21 mouse cellular contexts compared by ENCODE assay signal in genomic region chr2:91117585-91118275, GRCm38 (mm10). TPM values are rescaled to one million over a fixed set of nuclear protein-coding genes. Genes with fewer than 3 reads are reported as not detected.
DNase-seq lines count a peak whose midpoint lies in the region; ATAC-seq and TF ChIP-seq lines count a peak whose summit lies in the region.
"Had no signal": no experiment of that assay in that cellular context is flagged by ENCODE, and none has a peak within 500 bp of the region (broad histone marks: within the 10 kb centered on the region; RNA-seq: fewer than 3 reads in every experiment).

Mybpc3 (plus strand) TSS chr2:91118144.

- no peaks in the 10 kb centered on the region for H3K9me3 ChIP-seq in heart, embryonic 11.5 days (replicated peaks; ENCODE audit: control insufficient read depth, low read length)
- no peaks in the 10 kb centered on the region for H3K9me3 ChIP-seq in intestine, postnatal 0 days (ENCODE audit: control insufficient read depth)
- H3K9me3 ChIP-seq: kidney, embryonic 15.5 days; limb, embryonic 13.5 days; liver, embryonic 13.5 days; midbrain, embryonic 10.5 days; stomach, embryonic 15.5 days had no signal

- ATAC-seq in heart, embryonic 11.5 days (replicated peaks; ENCODE audit: insufficient number of reproducible peaks, low FRiP score, low TSS enrichment) = no peak; the same call in 1 of the 2 replicates
- ATAC-seq in intestine, postnatal 0 days = no peak
- no peak for ATAC-seq in erythroblast, adult 5-6 weeks (replicated peaks; ENCODE audit: low FRiP score, poor library complexity, severe bottlenecking)
- ATAC-seq: forebrain, postnatal 0 days; hindbrain, embryonic 16.5 days; intestine, embryonic 16.5 days had no signal

- peak within 1 kb of the TSS; percentile 76 for H3K4me2 ChIP-seq in heart, embryonic 11.5 days
- H3K4me2 ChIP-seq in intestine, postnatal 0 days (replicated peaks; ENCODE audit: low read depth) = no peak within 1 kb of the TSS
- H3K4me2 ChIP-seq: kidney, embryonic 15.5 days; limb, embryonic 13.5 days; liver, embryonic 13.5 days; stomach, embryonic 15.5 days had no signal

- peak within 1 kb of the TSS; percentile 89 for H3K9ac ChIP-seq in heart, embryonic 11.5 days (ENCODE audit: low read depth, low read length)
- no peak within 1 kb of the TSS for H3K9ac ChIP-seq in intestine, postnatal 0 days (ENCODE audit: low read depth, low read length)
- H3K9ac ChIP-seq: forebrain, postnatal 0 days; kidney, embryonic 15.5 days; limb, embryonic 13.5 days; liver, embryonic 13.5 days; stomach, embryonic 15.5 days had no signal

- H3K27me3 ChIP-seq in thymus, adult 2 months (ENCODE audit: control insufficient read depth, insufficient read depth, low read length) = no peaks in the 10 kb centered on the region
- H3K27me3 ChIP-seq in heart, embryonic 11.5 days (ENCODE audit: control insufficient read depth, insufficient read depth, low read length) = no peaks in the 10 kb centered on the region
- no peaks in the 10 kb centered on the region; the same call in none of the 2 replicates for H3K27me3 ChIP-seq in intestine, postnatal 0 days (replicated peaks; ENCODE audit: control insufficient read depth, insufficient read depth, low read length)
- H3K27me3 ChIP-seq: stomach, embryonic 15.5 days had no signal

- no peak for TF ChIP-seq POLR2A in thymus, adult 2 months (IDR thresholded peaks at IDR 0.05; ENCODE audit: control insufficient read depth, extremely low read depth, insufficient read depth, low read length, poor library complexity)

- DNase-seq in thymus, adult 2 months = no peak
- DNase-seq in thymus, postnatal 14 days = no peak
- peak; percentile 74 to 80 for DNase-seq in heart, postnatal 10 days
- DNase-seq in left cerebral cortex, adult 18-20 months (ENCODE audit: low spot score in 2 of 2) = no peak
- DNase-seq: adrenal gland, adult 8-10 months; embryo, embryonic 11 days; forebrain, postnatal 0 days; gastrocnemius, adult 2 months; liver, embryonic 13.5 days; retina, postnatal 1 day; thymus, adult 18-20 months had no signal

- TF ChIP-seq CTCF in thymus, adult 2 months (IDR thresholded peaks at IDR 0.05; ENCODE audit: borderline replicate concordance, control insufficient read depth, extremely low read depth, insufficient read depth, low read length, poor library complexity) = no peak
- TF ChIP-seq CTCF in intestine, postnatal 0 days (IDR thresholded peaks at IDR 0.05; ENCODE audit: low read depth) = no peak

- no peaks in the 10 kb centered on the region for H3K36me3 ChIP-seq in thymus, adult 2 months (ENCODE audit: control insufficient read depth, insufficient read depth, low read length)
- H3K36me3 ChIP-seq in heart, embryonic 11.5 days (ENCODE audit: control insufficient read depth, insufficient read depth, low read length) = peaks cover 5% of the 10 kb centered on the region; the same call in 1 of the 2 replicates
- no peaks in the 10 kb centered on the region for H3K36me3 ChIP-seq in intestine, postnatal 0 days (ENCODE audit: control insufficient read depth, insufficient read depth)
- H3K36me3 ChIP-seq: kidney, embryonic 15.5 days; limb, embryonic 13.5 days; liver, embryonic 13.5 days; midbrain, embryonic 10.5 days; stomach, embryonic 15.5 days had no signal

- intact Hi-C loops in heart, postnatal 10 days (cut with DNase I) = loop anchor here (5.0 kb wide), 2 partner anchors 120 to 140 kb away; partner anchors contain the start of genes Ddb2 and Pacsin3

- H3K4me1 ChIP-seq in thymus, adult 2 months (replicated peaks; ENCODE audit: control insufficient read depth, insufficient read depth, low read length) = no peaks in the 10 kb centered on the region
- peaks cover 30% of the 10 kb centered on the region for H3K4me1 ChIP-seq in heart, embryonic 11.5 days (ENCODE audit: control insufficient read depth, insufficient read depth, low read length)
- H3K4me1 ChIP-seq in intestine, postnatal 0 days (replicated peaks; ENCODE audit: control insufficient read depth, insufficient read depth, low read length) = 0 out of 2 replicates have a peak, but pooled peaks cover 3% of the 10 kb centered on the region
- H3K4me1 ChIP-seq: stomach, embryonic 15.5 days had no signal

- H3K27ac ChIP-seq in thymus, adult 2 months (ENCODE audit: control insufficient read depth, insufficient read depth, low read length) = no peak within 1 kb of the TSS
- peak within 1 kb of the TSS; percentile 95 for H3K27ac ChIP-seq in heart, embryonic 11.5 days (ENCODE audit: low read depth, low read length)
- H3K27ac ChIP-seq in intestine, postnatal 0 days (ENCODE audit: low read depth, low read length) = no peak within 1 kb of the TSS
- H3K27ac ChIP-seq: gastrocnemius, adult 2 months; kidney, embryonic 15.5 days; limb, embryonic 13.5 days; liver, embryonic 13.5 days; macrophage; midbrain, embryonic 10.5 days; stomach, embryonic 15.5 days had no signal

- H3K4me3 ChIP-seq in thymus, adult 2 months (ENCODE audit: control insufficient read depth, insufficient read depth, low read length) = no peak within 1 kb of the TSS
- peak within 1 kb of the TSS; percentile 60 for H3K4me3 ChIP-seq in heart, embryonic 11.5 days (ENCODE audit: low read depth, low read length)
- no peak within 1 kb of the TSS for H3K4me3 ChIP-seq in intestine, postnatal 0 days (ENCODE audit: low read depth, low read length)
- H3K4me3 ChIP-seq: gastrocnemius, adult 2 months; kidney, embryonic 15.5 days; limb, embryonic 13.5 days; liver, embryonic 13.5 days; midbrain, embryonic 10.5 days; stomach, embryonic 15.5 days had no signal

- WGBS in thymus, adult 2 months = 92% methylated on average over 11 of the region's 11 CpGs
- WGBS in heart, embryonic 11.5 days (ENCODE audit: insufficient replicate concordance) = 45% methylated on average over 11 of the region's 11 CpGs
- 78% methylated on average over 11 of the region's 11 CpGs for WGBS in intestine, postnatal 0 days

RNA-seq across cellular contexts. Expression of gene Mybpc3, which starts in this region (rescaled TPM):
- 2.4 and 57.9 TPM in 2 replicates for polyA plus RNA-seq in thymus, adult 2 months (2012; rRNA removed)
- polyA plus RNA-seq in heart, embryonic 11.5 days (2014; fragmentation: Nextera tagmentation; extraction: Ambion mirVana) = 470 and 665 TPM in 2 replicates
- 1,000 to 10,000 TPM; 1,924 to 2,166 TPM for total RNA-seq in heart, postnatal 10 days (2021)
- not detected in 2 replicates for polyA plus RNA-seq in intestine, postnatal 0 days (2015; fragmentation: Nextera tagmentation; extraction: Ambion mirVana)
- under 1 TPM; 0.12 TPM for total RNA-seq in left cerebral cortex, adult 18-20 months (2021)
- total RNA-seq in erythroblast, adult 5-6 weeks (2015; ENCODE audit: low replicate concordance) = 0.21 TPM in 1 of 2 replicates, not detected in the other
- 0.56 TPM in 1 of 2 replicates, not detected in the other for total RNA-seq in erythroblast, adult 5-6 weeks (2017; ENCODE audit: low replicate concordance)
- polyA plus RNA-seq: intestine, embryonic 16.5 days; limb, embryonic 13.5 days had no signal

Comparison
In these comparisons a context has a peak if more than half of its experiments do, and no peak if none do; other contexts are left out.
1. RNA of gene Mybpc3 (total RNA-seq): 1,924 to 2,166 TPM in heart, postnatal 10 days; 0.12 TPM in left cerebral cortex, adult 18-20 months and 0.21 to 0.56 TPM in erythroblast, adult 5-6 weeks; every median in the first group is over 1,000 times any median in the second.
2. DNase-seq: peak in heart, postnatal 10 days (2 of 2); none in thymus, adult 2 months (single experiment), thymus, postnatal 14 days (single experiment) and left cerebral cortex, adult 18-20 months (0 of 2).